Mouse (Mus musculus): ENCODE results near the gene Keap1. TPM values are rescaled to one million over a fixed set of nuclear protein-coding genes. Genes with fewer than 3 reads are reported as not detected.
"Not testable (repeated sequence)": the region's sequence is repeated elsewhere in the genome, so short reads cannot be mapped to it uniquely, and the experiment has no call there.

Keap1 gene
- polyA plus RNA-seq, 1 experiment from 2014 or later, result 49.6 TPM

- 84% methylated on average over 7 of the region's 7 CpGs for WGBS
- Histone ChIP-seq H3K36me3 (replicated peaks) (peaks cover 99% of the 10 kb centered on the region), H3K4me1 (no peaks in the 10 kb centered on the region), H3K4me3 (no peak overlapping the region), H3K9me3 (no peaks in the 10 kb centered on the region), H3K27me3 (replicated peaks; ENCODE audit: low read depth, poor library complexity, severe bottlenecking) (no peaks in the 10 kb centered on the region), H3K27ac (replicated peaks) (no peak overlapping the region)
- DNase-seq (ENCODE audit: low spot score), result no peak
These were observed 34.5 kb upstream of the Keap1 start for GRCm38 (mm10) chr9:21273520-21274228.

- 90% methylated on average over 8 of the region's 8 CpGs for WGBS
- H3K36me3 ChIP-seq (replicated peaks), result peaks cover 99% of the 10 kb centered on the region
- no peak overlapping the region for H3K27ac ChIP-seq (replicated peaks)
- no peaks in the 10 kb centered on the region for H3K9me3 ChIP-seq
- no peak overlapping the region for H3K4me3 ChIP-seq
- no peaks in the 10 kb centered on the region for H3K27me3 ChIP-seq (replicated peaks; ENCODE audit: low read depth, poor library complexity, severe bottlenecking)
- no peak for DNase-seq (ENCODE audit: low spot score)
- no peaks in the 10 kb centered on the region for H3K4me1 ChIP-seq
These were observed 33.9 kb upstream of the Keap1 start for GRCm38 (mm10) chr9:21273094-21273493.

GRCm38 (mm10) chr9:21272391-21272790, 33.2 kb upstream of the Keap1 start:
- Histone ChIP-seq H3K4me3 (no peak overlapping the region), H3K36me3 (replicated peaks) (peaks cover 98% of the 10 kb centered on the region), H3K4me1 (no peaks in the 10 kb centered on the region), H3K9me3 (no peaks in the 10 kb centered on the region), H3K27me3 (replicated peaks; ENCODE audit: low read depth, poor library complexity, severe bottlenecking) (no peaks in the 10 kb centered on the region), H3K27ac (replicated peaks) (no peak overlapping the region)
- DNase-seq (ENCODE audit: low spot score), result no peak
- WGBS, result 91% methylated on average over 9 of the region's 9 CpGs

- H3K9me3 ChIP-seq; H3K27ac ChIP-seq (replicated peaks); DNase-seq (ENCODE audit: low spot score); H3K27me3 ChIP-seq (replicated peaks; ENCODE audit: low read depth, poor library complexity, severe bottlenecking); H3K4me3 ChIP-seq: not testable (repeated sequence)
- WGBS, result 89% methylated on average over 5 of the region's 5 CpGs
- H3K36me3 ChIP-seq (replicated peaks), result peaks cover 79% of the 10 kb centered on the region
- peaks cover 18% of the 10 kb centered on the region for H3K4me1 ChIP-seq
These were observed 30.4 kb upstream of the Keap1 start for GRCm38 (mm10) chr9:21269590-21269989.

GRCm38 (mm10) chr9:21268305-21268704, 29.1 kb upstream of the Keap1 start:
- H3K27ac ChIP-seq (replicated peaks), result no peak overlapping the region
- H3K36me3 ChIP-seq (replicated peaks), result peaks cover 66% of the 10 kb centered on the region
- 95% methylated on average over 16 of the region's 16 CpGs for WGBS
- peaks cover 23% of the 10 kb centered on the region for H3K4me1 ChIP-seq
- H3K27me3 ChIP-seq (replicated peaks; ENCODE audit: low read depth, poor library complexity, severe bottlenecking), result no peaks in the 10 kb centered on the region
- no peak for DNase-seq (ENCODE audit: low spot score)
- no peak overlapping the region for H3K4me3 ChIP-seq
- no peaks in the 10 kb centered on the region for H3K9me3 ChIP-seq

GRCm38 (mm10) chr9:21266889-21267288, 27.7 kb upstream of the Keap1 start:
- H3K27ac ChIP-seq (replicated peaks), result no peak overlapping the region
- H3K27me3 ChIP-seq (replicated peaks; ENCODE audit: low read depth, poor library complexity, severe bottlenecking), result no peaks in the 10 kb centered on the region
- H3K4me1 ChIP-seq, result peaks cover 23% of the 10 kb centered on the region
- DNase-seq (ENCODE audit: low spot score), result no peak
- peaks cover 52% of the 10 kb centered on the region for H3K36me3 ChIP-seq (replicated peaks)
- no peaks in the 10 kb centered on the region for H3K9me3 ChIP-seq
- H3K4me3 ChIP-seq, result peak overlapping the region; percentile 93; the same call in 1 of the 2 replicates
- WGBS, result 87% methylated on average over 5 of the region's 5 CpGs

GRCm38 (mm10) chr9:21265611-21266010, 26.4 kb upstream of the Keap1 start:
- Histone ChIP-seq H3K27me3 (replicated peaks; ENCODE audit: low read depth, poor library complexity, severe bottlenecking) (no peaks in the 10 kb centered on the region), H3K4me3 (peak overlapping the region; percentile 93), H3K27ac (replicated peaks) (peak overlapping the region; percentile 92), H3K36me3 (replicated peaks) (peaks cover 39% of the 10 kb centered on the region), H3K9me3 (no peaks in the 10 kb centered on the region), H3K4me1 (peaks cover 25% of the 10 kb centered on the region)
- whole genome bisulfite sequencing, result 6% methylated on average over 11 of the region's 11 CpGs
- DNase-seq (ENCODE audit: low spot score), result no peak

GRCm38 (mm10) chr9:21265000-21265561, 25.9 kb upstream of the Keap1 start, which contains the start of gene Atg4d:
Atg4d (plus strand) TSS chr9:21265293.
- DNase-seq (ENCODE audit: low spot score), result peak; percentile 100
- no peaks in the 10 kb centered on the region for H3K9me3 ChIP-seq
- WGBS, result under 1% methylated on average over 49 of the region's 49 CpGs
- H3K27me3 ChIP-seq (replicated peaks; ENCODE audit: low read depth, poor library complexity, severe bottlenecking), result no peaks in the 10 kb centered on the region
- peaks cover 34% of the 10 kb centered on the region for H3K36me3 ChIP-seq (replicated peaks)
- H3K4me1 ChIP-seq, result peaks cover 30% of the 10 kb centered on the region
- H3K27ac ChIP-seq (replicated peaks), result peak within 1 kb of the TSS; percentile 92
- peak within 1 kb of the TSS; percentile 93 for H3K4me3 ChIP-seq

- no peaks in the 10 kb centered on the region for H3K27me3 ChIP-seq (replicated peaks; ENCODE audit: low read depth, poor library complexity, severe bottlenecking)
- no peaks in the 10 kb centered on the region for H3K9me3 ChIP-seq
- peak overlapping the region; percentile 93 for H3K4me3 ChIP-seq
- 16% methylated on average over 17 of the region's 17 CpGs for WGBS
- H3K4me1 ChIP-seq, result peaks cover 31% of the 10 kb centered on the region
- peak; percentile 52 for DNase-seq (ENCODE audit: low spot score)
- H3K27ac ChIP-seq (replicated peaks), result peak overlapping the region; percentile 92
- peaks cover 28% of the 10 kb centered on the region for H3K36me3 ChIP-seq (replicated peaks)
These were observed 25.3 kb upstream of the Keap1 start for GRCm38 (mm10) chr9:21264272-21264999.

- WGBS, result 66% methylated on average over 2 of the region's 2 CpGs
These were observed 22.7 kb upstream of the Keap1 start for GRCm38 (mm10) chr9:21261831-21262230.

GRCm38 (mm10) chr9:21260491-21261040, 21.4 kb upstream of the Keap1 start:
- Histone ChIP-seq H3K9me3 (no peaks in the 10 kb centered on the region), H3K4me1 (peaks cover 18% of the 10 kb centered on the region), H3K36me3 (replicated peaks) (no peaks in the 10 kb centered on the region), H3K4me3 (no peak overlapping the region), H3K27me3 (replicated peaks; ENCODE audit: low read depth, poor library complexity, severe bottlenecking) (no peaks in the 10 kb centered on the region; the same call in 1 of the 2 replicates), H3K27ac (replicated peaks) (no peak overlapping the region)
- DNase-seq (ENCODE audit: low spot score), result no peak
- 70% methylated on average over 6 of the region's 6 CpGs for WGBS

More at GRCm38 (mm10) chr9:21261831-21262230, 22.7 kb upstream of the Keap1 start:
- Histone ChIP-seq H3K27me3 (replicated peaks; ENCODE audit: low read depth, poor library complexity, severe bottlenecking) (no peaks in the 10 kb centered on the region), H3K4me3 (no peak overlapping the region), H3K4me1 (peaks cover 30% of the 10 kb centered on the region), H3K36me3 (replicated peaks) (peaks cover 4% of the 10 kb centered on the region), H3K9me3 (no peaks in the 10 kb centered on the region), H3K27ac (replicated peaks) (no peak overlapping the region)
- DNase-seq (ENCODE audit: low spot score), result no peak

- H3K9me3 ChIP-seq; H3K36me3 ChIP-seq (replicated peaks); H3K27ac ChIP-seq (replicated peaks); H3K4me3 ChIP-seq; DNase-seq (ENCODE audit: low spot score): not testable (repeated sequence)
- Histone ChIP-seq H3K27me3 (replicated peaks; ENCODE audit: low read depth, poor library complexity, severe bottlenecking) (peaks cover 19% of the 10 kb centered on the region), H3K4me1 (peaks cover 10% of the 10 kb centered on the region; the same call in 1 of the 2 replicates)
- WGBS, result 78% methylated on average over 4 of the region's 4 CpGs
These were observed 17.2 kb upstream of the Keap1 start for GRCm38 (mm10) chr9:21256349-21256748.
